Mouse (Mus musculus) heart, embryonic 12.5 days (tissue): ENCODE data around the gene Mmrn2. TPM values are rescaled to one million over a fixed set of nuclear protein-coding genes. Genes with fewer than 3 reads are reported as not detected.
"Not testable (repeated sequence)": the region's sequence is repeated elsewhere in the genome, so short reads cannot be mapped to it uniquely, and the experiment has no call there.

Source experiments
- ATAC-seq: fragments of 200-750 bp; cut with Nextera tagmentation; 2 replicates; pipeline ENCODE4 v1.8.0; 2017; ENCODE audit warnings: moderate TSS enrichment, moderate library complexity; ENCODE audit not compliant: insufficient number of reproducible peaks, low FRiP score
- H3K27ac ChIP-seq: fragments of 300-500 bp; sonication (generic); 2 replicates; pipeline ENCODE4 v1.5.1; 2016; ENCODE audit warnings: mild to moderate bottlenecking, moderate library complexity; ENCODE audit not compliant: poor library complexity, severe bottlenecking
- H3K27me3 ChIP-seq: fragments of 300-500 bp; sonication (generic); replicated peaks from 2 replicates; pipeline ENCODE4 v1.6.1; 2016; ENCODE audit warnings: mild to moderate bottlenecking, moderate library complexity
- H3K36me3 ChIP-seq: fragments of 300-500 bp; sonication (generic); 2 replicates; pipeline ENCODE4 v1.6.1; 2016; ENCODE audit warnings: mild to moderate bottlenecking, moderate library complexity
- H3K4me1 ChIP-seq: fragments of 300-500 bp; sonication (generic); replicated peaks from 2 replicates; pipeline ENCODE4 v1.6.1; 2016; ENCODE audit warnings: mild to moderate bottlenecking
- H3K4me2 ChIP-seq: fragments of 300-500 bp; sonication (generic); 2 replicates; pipeline ENCODE4 v1.6.1; 2016; ENCODE audit warnings: mild to moderate bottlenecking, moderate library complexity
- H3K4me3 ChIP-seq: fragments of 300-500 bp; sonication (generic); 2 replicates; pipeline ENCODE4 v1.5.1; 2016; ENCODE audit warnings: mild to moderate bottlenecking
- H3K9ac ChIP-seq: fragments of 300-500 bp; sonication (generic); 2 replicates; pipeline ENCODE4 v1.6.1; 2016; ENCODE audit warnings: mild to moderate bottlenecking, moderate library complexity
- H3K9me3 ChIP-seq: fragments of 300-500 bp; sonication (generic); replicated peaks from 2 replicates; pipeline ENCODE4 v1.6.1; 2016; ENCODE audit warnings: mild to moderate bottlenecking, moderate library complexity
- WGBS: fragments of 180-500 bp; shearing (Covaris S2); methylation state at CpG from one replicate; pipeline ENCODE4 v1.1.7; 2016; 5-methylcytosine and 5-hydroxymethylcytosine counted together
- polyA plus RNA-seq: library from polyadenylated mRNA; unstranded; fragments of >200 nt; fragmentation: Nextera tagmentation; extraction: Ambion mirVana; gene quantifications from 2 replicates; pipeline ENCODE4 v1.2.1, GENCODE M21; 2016

Mmrn2 gene
- polyA plus RNA-seq, 1 experiment from 2014 or later: 31.3 TPM

- Histone ChIP-seq H3K4me2 (no peak overlapping the region), H3K27ac (no peak overlapping the region), H3K9ac (no peak overlapping the region), H3K4me3 (no peak overlapping the region), H3K9me3 (no peaks in the 10 kb centered on the region), H3K27me3 (no peaks in the 10 kb centered on the region), H3K36me3 (peaks cover 89% of the 10 kb centered on the region), H3K4me1 (peaks cover 9% of the 10 kb centered on the region; the same call in 1 of the 2 replicates)
- ATAC-seq: no peak
- 75% methylated on average over 8 of the region's 8 CpGs for WGBS
These were observed 27.6 kb downstream of the Mmrn2 start for GRCm38 (mm10) chr14:34402871-34403270.

GRCm38 (mm10) chr14:34403424-34403823 lies 28.2 kb downstream of the Mmrn2 start:
- no peak overlapping the region for H3K4me2 ChIP-seq
- no peak overlapping the region for H3K4me3 ChIP-seq
- no peak overlapping the region for H3K27ac ChIP-seq
- H3K36me3 ChIP-seq: peaks cover 88% of the 10 kb centered on the region
- H3K4me1 ChIP-seq: peaks cover 9% of the 10 kb centered on the region; the same call in 1 of the 2 replicates
- 88% methylated on average over 7 of the region's 7 CpGs for WGBS
- no peaks in the 10 kb centered on the region for H3K27me3 ChIP-seq
- ATAC-seq: no peak
- H3K9ac ChIP-seq: no peak overlapping the region
- no peaks in the 10 kb centered on the region for H3K9me3 ChIP-seq

GRCm38 (mm10) chr14:34410716-34411115 lies 35.5 kb downstream of the Mmrn2 start:
- Histone ChIP-seq H3K27me3 (no peaks in the 10 kb centered on the region), H3K4me2 (no peak overlapping the region), H3K27ac (no peak overlapping the region), H3K36me3 (peaks cover 82% of the 10 kb centered on the region), H3K4me3 (no peak overlapping the region), H3K4me1 (no peaks in the 10 kb centered on the region), H3K9me3 (no peaks in the 10 kb centered on the region), H3K9ac (no peak overlapping the region)
- 94% methylated on average over 6 of the region's 6 CpGs for WGBS
- no peak for ATAC-seq

- Histone ChIP-seq H3K27ac (no peak overlapping the region), H3K4me1 (no peaks in the 10 kb centered on the region), H3K27me3 (no peaks in the 10 kb centered on the region), H3K9ac (no peak overlapping the region), H3K9me3 (no peaks in the 10 kb centered on the region), H3K36me3 (peaks cover 75% of the 10 kb centered on the region), H3K4me2 (no peak overlapping the region), H3K4me3 (no peak overlapping the region)
- 90% methylated on average over 7 of the region's 7 CpGs for WGBS
- ATAC-seq: no peak
These were observed 37.1 kb downstream of the Mmrn2 start for GRCm38 (mm10) chr14:34412164-34412896.

GRCm38 (mm10) chr14:34416946-34417345 lies 41.7 kb downstream of the Mmrn2 start:
- not testable (repeated sequence) for H3K4me3 ChIP-seq, H3K4me2 ChIP-seq, H3K9ac ChIP-seq, H3K9me3 ChIP-seq, H3K27me3 ChIP-seq, H3K27ac ChIP-seq, ATAC-seq, H3K4me1 ChIP-seq
- 90% methylated on average over 4 of the region's 4 CpGs for whole genome bisulfite sequencing
- H3K36me3 ChIP-seq: peaks cover 81% of the 10 kb centered on the region

GRCm38 (mm10) chr14:34417501-34417900 lies 42.2 kb downstream of the Mmrn2 start:
- H3K36me3 ChIP-seq: peaks cover 80% of the 10 kb centered on the region
- ATAC-seq: no peak
- WGBS: 91% methylated on average over 5 of the region's 5 CpGs

GRCm38 (mm10) chr14:34421078-34421477 lies 45.8 kb downstream of the Mmrn2 start:
- H3K27ac ChIP-seq: no peak overlapping the region
- no peak for ATAC-seq
- WGBS: 88% methylated on average over 1 of the region's 1 CpGs
- no peaks in the 10 kb centered on the region for H3K9me3 ChIP-seq
- H3K27me3 ChIP-seq: no peaks in the 10 kb centered on the region
- no peak overlapping the region for H3K4me2 ChIP-seq
- peaks cover 80% of the 10 kb centered on the region for H3K36me3 ChIP-seq
- 0 out of 2 replicates have a peak, but pooled peaks cover 3% of the 10 kb centered on the region for H3K4me1 ChIP-seq
- H3K9ac ChIP-seq: no peak overlapping the region
- H3K4me3 ChIP-seq: no peak overlapping the region

More at GRCm38 (mm10) chr14:34417501-34417900, 42.2 kb downstream of the Mmrn2 start:
- Histone ChIP-seq H3K4me2 (no peak overlapping the region), H3K4me3 (no peak overlapping the region), H3K4me1 (no peaks in the 10 kb centered on the region), H3K9me3 (no peaks in the 10 kb centered on the region), H3K27ac (no peak overlapping the region), H3K27me3 (no peaks in the 10 kb centered on the region), H3K9ac (no peak overlapping the region)

- no peaks in the 10 kb centered on the region for H3K27me3 ChIP-seq
- H3K36me3 ChIP-seq: peaks cover 65% of the 10 kb centered on the region
- no peaks in the 10 kb centered on the region for H3K9me3 ChIP-seq
- no peak overlapping the region for H3K9ac ChIP-seq
- no peak overlapping the region for H3K4me3 ChIP-seq
- peaks cover 7% of the 10 kb centered on the region; the same call in 1 of the 2 replicates for H3K4me1 ChIP-seq
- ATAC-seq: no peak
- H3K4me2 ChIP-seq: no peak overlapping the region
- no peak overlapping the region for H3K27ac ChIP-seq
- 88% methylated on average over 3 of the region's 3 CpGs for WGBS
These were observed 53.0 kb downstream of the Mmrn2 start for GRCm38 (mm10) chr14:34428274-34428673.

GRCm38 (mm10) chr14:34429069-34429468 lies 53.8 kb downstream of the Mmrn2 start:
- Histone ChIP-seq H3K9me3 (no peaks in the 10 kb centered on the region), H3K4me3 (no peak overlapping the region), H3K36me3 (peaks cover 58% of the 10 kb centered on the region), H3K4me1 (peaks cover 7% of the 10 kb centered on the region; the same call in 1 of the 2 replicates), H3K27me3 (no peaks in the 10 kb centered on the region), H3K4me2 (no peak overlapping the region), H3K27ac (no peak overlapping the region), H3K9ac (no peak overlapping the region)
- 94% methylated on average over 1 of the region's 1 CpGs for WGBS
- no peak for ATAC-seq

GRCm38 (mm10) chr14:34440526-34441066 lies 65.3 kb downstream of the Mmrn2 start:
- Histone ChIP-seq H3K4me3 (no peak overlapping the region), H3K36me3 (peaks cover 46% of the 10 kb centered on the region), H3K9me3 (no peaks in the 10 kb centered on the region), H3K4me1 (peaks cover 22% of the 10 kb centered on the region), H3K27me3 (no peaks in the 10 kb centered on the region), H3K4me2 (no peak overlapping the region), H3K9ac (no peak overlapping the region), H3K27ac (peak overlapping the region; percentile 75)
- no peak for ATAC-seq
- 61% methylated on average over 3 of the region's 3 CpGs for WGBS

- Histone ChIP-seq H3K27me3 (no peaks in the 10 kb centered on the region), H3K4me2 (no peak overlapping the region), H3K36me3 (peaks cover 44% of the 10 kb centered on the region), H3K9ac (no peak overlapping the region), H3K27ac (no peak overlapping the region), H3K4me3 (no peak overlapping the region), H3K4me1 (peaks cover 22% of the 10 kb centered on the region), H3K9me3 (no peaks in the 10 kb centered on the region)
- ATAC-seq: no peak
- 71% methylated on average over 4 of the region's 4 CpGs for WGBS
These were observed 67.3 kb downstream of the Mmrn2 start for GRCm38 (mm10) chr14:34442531-34442930.
